Mouse (Mus musculus) kidney, postnatal 4 days (tissue): ENCODE data around the gene Msi2.

Experiments used
- DNase-seq, 2 experiments: peaks; one replicate each; pipeline ENCODE4 v3.0.0; 2021; ENCODE audit warnings: mixed read lengths in 2 of 2

The Msi2 gene

DNA sequence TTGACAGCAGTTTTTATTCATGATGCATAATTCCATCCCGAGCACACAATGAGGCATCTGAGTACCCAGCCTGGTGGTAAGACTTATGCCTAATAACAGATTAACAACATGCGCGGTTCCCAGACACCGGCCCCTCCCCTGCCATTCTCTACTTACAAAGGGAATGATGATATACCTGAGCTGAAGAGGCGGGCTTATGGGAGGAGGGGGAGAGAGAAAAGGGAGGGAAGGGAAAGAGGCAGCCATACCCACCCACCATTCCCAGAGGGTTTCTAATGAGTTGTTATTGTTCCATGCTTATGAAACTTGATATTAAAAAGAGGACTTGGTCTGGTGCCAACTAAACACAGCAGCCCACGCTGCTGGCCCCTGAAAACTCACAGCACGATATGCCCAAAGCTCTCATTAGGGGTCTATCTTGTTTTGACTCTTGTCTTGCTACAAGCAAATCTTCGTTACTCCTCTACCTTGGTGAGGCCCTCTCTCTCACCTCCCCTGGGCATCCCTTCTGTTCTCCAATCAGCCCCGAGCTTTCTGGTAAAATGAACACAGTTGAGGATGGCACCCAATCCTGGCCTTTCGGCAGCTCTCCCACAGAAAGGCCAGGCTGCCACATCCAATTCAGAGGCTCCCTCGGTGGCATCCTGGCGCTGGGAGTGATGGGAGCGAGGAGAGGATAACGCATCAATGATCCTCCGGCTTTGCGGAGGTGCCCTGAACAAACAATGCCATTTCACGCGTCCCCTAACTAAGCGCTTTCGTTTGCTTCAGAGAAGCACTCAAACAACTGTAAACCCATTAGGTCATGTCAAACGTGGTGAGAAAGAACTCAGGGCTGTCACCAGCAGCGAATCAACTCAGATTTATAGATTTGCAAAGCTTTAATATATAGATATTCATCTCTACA is 286.7 kb downstream of the Msi2 start:
- peak in 1 of 2 experiments; percentile 37 for DNase-seq

DNA sequence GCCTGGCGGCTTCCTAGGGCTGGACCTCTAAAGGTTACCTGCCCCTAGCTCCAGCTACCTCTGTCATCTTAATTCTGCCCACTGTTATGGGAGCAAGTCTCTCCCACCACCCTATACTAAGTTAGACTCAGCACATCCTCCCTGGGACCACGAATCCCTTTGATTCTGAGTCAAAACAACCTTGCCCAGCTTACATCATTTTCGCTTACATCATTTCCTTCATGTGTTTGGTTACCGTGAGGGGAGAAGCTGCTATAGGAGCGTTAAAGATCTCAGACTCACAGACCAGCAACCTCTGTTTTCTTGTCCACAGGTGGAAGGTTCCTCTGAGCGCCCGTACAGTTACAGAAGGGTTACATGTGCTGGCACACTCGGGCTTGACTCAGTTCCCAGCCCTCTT is 288.0 kb downstream of the Msi2 start:
- no peak for DNase-seq

DNA sequence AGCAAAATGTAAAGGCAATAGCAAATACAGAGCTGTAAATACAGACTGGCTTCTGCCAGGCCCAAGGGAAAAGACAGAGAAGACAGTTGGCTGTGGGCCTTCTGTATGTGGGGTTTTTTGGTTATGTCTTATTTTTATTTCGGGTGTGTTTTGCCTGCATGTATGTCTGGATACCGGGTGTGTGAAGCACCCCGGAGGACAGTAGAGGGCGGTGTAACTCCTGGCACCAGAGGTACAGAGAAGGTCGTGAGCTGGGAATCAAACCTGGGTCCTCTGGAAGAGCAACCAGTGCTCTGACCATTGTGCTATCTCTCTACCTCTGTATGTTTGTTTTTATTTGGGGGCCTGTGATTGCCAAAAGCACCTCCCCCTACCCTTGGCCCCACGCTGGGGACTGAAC is 288.6 kb downstream of the Msi2 start:
- no peak for DNase-seq

DNA sequence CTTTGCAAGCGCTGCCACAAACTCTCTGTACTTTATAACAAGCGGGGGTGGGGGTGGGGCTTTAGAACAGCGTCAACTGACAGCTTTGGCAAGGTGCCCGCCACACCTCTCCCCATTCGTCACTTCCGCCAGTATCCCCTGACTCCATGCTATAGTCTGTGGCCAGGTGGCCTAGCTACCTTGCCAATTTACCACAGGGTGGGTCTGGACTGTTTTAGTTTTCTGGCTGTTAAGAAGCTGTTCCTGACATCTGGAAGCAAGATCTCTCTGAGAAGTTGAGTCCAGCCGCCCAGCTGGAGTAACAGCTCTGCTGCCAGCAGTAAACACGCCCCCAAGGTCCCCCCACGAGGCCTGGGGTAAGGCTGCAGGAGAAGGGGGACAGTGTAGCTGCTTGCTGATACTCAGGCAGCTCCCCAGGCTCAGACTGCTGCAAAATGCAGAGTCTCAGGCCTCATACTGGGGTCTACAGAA is 292.6 kb downstream of the Msi2 start:
- peak; percentile 48 to 60 for DNase-seq

DNA sequence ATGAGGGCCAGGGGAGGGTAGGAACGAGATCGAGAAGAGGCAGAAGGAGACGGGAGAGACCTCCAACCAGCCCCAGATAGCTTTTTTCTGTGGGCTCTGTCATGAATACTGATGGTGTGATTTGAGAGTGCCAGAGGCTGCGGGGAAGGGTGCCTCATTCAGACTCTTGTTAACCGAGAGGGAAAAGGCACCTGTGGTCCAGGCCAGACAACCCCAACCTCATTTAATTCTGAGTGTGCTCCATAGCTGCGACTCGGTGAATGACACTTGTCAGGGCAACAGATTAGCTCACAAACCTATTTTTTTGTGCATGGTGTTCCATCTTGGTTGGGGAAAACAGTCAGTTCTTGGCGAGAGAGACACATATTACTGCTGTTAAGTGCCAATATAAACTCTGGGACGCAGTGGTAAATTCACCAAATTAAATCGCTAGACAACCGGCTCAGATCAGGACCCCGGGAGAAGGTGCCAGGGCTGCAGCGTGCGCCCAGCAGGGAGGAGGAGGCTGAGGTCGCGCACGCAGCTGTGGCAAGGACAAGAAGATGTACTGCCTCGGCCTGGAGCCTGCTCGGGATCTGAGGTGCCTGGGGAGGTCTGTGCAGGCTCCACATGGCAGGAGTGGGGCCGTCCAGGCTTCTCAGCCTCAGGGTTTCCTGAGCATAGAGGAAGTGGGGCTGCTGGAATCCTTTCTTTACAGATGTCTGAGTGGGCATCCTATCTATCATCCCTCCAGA is 294.1 kb downstream of the Msi2 start:
- DNase-seq: no peak

DNA sequence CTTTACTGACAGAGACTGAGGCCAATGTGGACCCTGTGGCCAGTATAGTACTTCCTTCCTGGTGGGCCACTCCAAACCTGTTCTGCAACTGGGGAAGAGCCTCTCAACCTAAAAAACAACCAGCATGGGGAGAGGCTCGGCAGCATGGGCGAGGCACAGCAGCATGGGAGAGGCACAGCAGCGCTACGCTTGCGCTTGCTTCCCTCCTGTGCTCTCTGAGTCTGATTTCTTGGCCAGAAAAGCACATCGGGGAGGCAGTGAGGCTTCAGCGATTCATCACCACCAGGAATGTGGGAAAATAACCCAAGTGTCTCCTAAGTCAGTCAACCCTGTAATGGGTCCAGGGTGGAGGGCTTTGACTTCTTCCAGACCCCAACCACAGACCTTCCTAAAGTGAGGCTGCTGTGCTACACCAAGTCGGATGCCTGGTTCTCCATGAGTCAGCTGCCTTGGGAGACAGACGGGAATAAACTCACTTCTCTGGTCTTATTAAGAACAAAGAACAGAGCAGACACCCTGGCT is 297.2 kb downstream of the Msi2 start:
- no peak for DNase-seq

DNA sequence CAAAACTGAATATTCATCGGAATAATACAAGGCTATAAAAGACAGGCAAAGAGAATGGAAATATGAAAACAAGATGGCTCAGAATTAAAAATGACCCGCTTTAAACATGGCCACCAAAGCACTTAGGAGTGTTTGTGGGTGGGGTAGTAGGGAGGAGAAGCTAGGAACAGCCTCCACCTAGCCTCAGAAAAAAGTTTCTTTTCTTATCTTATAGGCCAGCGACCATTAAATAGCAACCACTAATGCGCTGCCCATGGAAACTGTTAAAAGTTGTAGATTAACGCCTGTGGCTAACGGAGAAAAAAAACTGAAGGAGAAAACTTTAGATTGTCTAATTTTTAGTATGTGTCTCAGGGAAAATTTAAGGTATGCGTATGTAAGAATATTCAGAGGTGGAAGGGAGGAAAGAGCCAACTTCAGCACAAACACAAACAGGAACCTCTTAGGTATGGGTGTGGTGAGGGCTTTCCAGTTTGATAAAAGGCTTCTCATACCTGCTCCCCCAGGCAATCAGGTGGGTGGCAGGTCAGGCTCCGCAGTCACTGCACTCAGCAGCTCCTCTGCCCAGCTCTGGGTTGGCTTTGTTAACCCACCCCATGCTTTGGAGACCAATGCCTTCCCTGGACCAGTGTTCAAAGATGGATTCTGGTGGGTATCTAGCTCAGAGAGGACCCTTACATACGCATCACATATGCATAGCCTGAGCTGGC is 298.5 kb downstream of the Msi2 start:
- DNase-seq: no peak

DNA sequence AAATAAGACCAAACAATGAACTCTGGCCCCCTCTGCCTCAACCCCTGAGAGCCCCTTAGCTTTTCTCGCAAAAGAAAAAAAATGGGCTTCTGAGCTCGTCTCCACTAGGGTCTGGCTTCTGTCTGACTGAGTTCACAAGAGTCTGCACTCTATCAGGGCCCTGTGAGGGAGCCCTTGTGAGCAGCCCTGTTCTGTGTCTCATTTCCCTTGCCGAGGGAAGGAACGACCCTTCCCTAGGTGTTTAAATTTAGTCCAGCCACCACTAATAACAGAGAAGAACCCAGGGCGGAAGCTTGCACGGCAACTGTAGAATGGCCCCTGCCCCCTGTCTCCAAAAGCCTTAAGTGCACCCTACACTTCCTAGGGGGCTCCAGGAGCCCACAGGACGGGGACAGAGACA is 299.2 kb downstream of the Msi2 start:
- no peak for DNase-seq

DNA sequence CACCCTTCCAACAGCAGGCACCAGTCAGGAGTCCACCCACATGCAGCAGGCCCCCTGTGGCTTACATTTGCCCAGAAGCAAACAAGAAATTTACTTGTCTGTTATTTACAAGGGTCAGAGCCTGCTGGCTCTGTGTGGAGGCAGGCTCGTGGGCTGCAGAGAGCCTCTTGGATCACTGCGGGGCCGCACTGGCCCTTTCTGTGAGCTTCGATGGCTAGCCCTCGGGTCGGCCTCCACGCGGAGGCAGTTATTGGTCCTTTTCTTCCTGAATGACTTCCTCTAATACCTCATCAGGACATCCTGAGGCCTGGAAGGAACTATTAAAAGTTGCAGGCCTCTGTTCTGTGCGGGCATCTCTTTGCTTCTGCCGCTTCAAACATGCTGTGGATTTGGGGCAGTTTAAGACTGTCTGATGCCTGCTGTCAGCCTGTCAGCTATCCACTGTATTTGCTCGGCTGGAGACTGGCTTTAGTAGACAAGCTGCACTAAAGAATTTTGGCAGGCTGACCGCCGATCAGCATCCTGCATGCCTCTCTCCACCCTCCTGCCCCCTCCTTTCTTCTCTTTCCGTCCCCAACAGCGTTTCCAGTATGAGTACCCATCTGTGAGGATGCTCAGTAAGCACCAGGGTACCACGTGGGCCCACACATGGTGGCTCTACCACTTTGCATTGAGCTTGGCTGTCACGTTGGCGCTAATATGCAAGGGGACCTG is 304.0 kb downstream of the Msi2 start:
- peak in 1 of 2 experiments; percentile 38 for DNase-seq

DNA sequence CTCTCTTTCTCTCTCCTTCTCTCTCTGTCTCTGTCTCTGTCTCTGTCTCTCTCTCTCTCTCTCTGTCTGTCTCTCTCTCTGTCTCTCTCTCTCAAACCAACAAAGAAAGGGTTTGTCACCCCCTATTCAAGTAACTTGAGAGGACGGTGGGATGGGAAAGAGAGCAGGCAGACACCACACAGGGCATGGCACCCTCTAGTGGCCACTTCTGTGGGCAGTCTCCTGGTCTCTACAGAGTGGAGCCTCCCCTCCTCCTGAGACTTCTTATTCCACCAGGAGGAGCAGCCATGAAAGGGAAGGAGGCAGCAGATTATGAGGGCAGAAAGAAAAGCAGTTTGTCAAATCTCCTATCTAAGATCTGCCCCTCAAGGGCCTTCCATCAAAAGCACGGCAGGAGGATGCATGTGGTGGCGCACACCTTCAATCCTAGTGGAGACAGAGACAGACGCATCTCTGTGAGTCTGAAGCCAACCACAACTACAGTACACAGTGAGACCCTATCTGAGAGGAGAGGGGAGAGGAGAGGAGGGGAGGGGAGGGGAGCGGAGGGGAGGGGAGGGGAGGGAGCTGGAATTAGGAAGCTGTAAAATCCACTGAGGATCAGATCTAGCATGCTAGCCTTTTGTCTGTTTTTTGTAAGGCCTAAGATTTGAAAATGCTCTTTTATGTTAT is 305.8 kb downstream of the Msi2 start:
- DNase-seq: peak; percentile 89 to 91

DNA sequence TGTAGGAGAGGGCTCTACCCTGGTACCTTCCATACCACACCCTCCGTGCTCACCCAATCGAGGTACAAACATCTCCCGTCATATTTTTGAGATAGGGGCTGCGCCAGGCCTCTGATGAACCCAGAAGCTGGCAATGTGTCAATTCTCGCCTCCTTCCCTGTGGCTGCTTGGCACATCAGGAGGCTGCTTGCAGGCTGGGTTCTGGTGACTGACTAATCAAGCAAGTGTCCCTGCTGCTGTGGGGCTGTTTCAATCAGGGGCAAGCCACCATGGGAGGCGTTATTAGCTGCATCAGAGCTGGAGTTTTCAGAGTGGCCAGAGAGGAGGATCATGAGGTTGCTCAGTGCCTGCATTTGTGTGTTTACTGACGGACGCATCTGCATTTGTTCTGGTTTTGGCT is 310.0 kb downstream of the Msi2 start:
- no peak for DNase-seq

DNA sequence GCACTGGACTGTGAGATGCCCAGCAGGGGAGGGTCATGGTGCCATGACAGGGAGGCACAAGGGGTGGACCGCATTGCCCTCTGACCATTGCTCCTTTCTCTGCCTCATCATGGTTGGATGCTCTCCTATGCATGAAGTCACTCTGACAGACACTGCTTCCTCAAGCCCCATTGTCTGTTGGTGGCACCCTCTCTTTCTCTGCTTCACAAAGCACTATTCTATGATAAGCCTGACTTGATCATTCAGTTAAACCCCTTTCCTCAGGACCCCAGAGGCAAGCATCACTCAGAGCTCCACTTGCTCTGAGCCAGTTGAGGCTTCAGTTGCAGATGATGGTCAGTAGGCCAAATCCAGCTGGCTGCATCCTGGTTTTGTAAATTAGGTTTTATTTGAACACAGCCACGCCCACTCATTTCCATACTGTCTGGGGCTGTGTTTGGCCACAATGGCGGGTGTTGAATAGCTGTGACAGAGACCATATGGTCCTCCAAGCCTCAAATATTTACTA is 311.9 kb downstream of the Msi2 start:
- DNase-seq: peak in 1 of 2 experiments; percentile 34

DNA sequence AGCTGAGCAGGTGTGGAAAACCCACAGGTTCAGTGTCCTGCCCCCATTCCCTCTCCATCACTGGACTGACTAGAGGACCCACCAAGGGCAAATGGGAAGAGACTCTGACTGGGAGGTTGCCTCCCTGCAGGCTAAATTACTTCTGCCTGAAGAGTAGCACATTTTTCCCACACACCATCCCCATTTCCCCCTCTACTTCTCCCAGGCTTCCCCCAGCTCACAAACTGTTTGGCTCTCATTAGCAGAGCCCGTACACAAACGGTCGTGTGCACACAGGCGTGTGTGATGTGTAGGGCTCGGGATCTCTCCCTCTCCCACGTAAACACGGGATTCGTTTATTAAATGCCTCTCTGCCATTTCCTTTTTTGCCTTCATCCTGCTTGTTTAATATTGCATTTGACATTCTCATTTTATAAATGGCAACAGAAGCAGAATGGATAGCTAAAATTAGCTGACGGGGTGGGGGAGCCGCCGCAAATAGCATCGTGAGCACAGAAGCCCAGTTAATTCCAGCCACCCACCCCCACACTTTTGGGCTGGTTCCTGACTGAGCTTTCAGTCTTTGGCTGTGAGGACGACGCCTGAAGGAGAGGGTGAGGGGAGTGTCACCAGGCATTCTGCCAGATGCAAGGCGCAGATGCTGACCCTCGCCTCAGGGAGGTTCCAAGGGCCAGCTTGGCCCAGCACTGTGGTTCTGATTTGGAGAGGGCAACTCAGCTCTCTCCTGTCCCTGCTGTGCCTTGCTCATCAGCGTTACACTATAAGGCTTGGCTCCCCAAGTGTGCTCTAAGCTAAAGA is 313.3 kb downstream of the Msi2 start:
- DNase-seq: peak; percentile 60 to 69

DNA sequence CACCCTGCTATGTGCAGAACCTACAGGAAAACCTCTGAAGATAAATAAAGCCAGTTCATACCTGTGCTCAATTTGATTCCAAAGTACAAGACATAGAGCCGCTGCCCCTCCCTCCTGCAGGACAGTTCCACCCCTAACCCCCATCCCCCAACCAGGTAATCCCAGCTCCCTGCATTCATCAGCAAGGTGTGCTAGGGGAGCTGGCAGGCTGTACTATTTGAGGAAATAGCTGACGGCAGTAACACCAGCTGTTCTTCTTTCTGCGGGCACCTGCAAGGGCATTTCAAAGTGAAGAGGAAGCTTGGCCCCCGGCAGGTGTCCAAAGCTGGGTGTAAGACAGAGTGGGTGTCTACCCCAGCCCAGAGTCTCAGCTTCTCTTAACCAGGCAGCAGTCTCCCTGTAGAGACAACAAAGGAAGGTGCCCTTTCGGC is 314.1 kb downstream of the Msi2 start:
- no peak for DNase-seq

DNA sequence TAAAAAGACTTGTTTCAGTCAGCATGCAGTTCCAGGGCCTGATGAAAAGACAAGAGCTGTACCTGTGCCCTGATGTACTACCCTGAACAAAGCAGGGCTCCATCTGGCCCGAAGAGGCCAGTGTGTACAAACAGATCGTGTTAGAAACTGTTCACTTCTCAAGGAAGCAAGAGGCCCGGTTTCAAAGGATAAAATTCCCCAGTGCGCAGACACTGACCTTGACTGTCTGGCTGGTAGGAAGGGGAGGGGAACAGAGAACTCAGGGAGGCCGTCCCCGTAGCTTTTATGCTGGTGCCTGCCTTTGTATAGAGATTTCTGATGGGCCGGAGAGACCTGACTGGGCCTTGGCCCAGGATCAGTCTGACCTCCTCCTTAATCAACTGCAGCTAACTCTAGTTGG is 316.0 kb downstream of the Msi2 start:
- no peak for DNase-seq

DNA sequence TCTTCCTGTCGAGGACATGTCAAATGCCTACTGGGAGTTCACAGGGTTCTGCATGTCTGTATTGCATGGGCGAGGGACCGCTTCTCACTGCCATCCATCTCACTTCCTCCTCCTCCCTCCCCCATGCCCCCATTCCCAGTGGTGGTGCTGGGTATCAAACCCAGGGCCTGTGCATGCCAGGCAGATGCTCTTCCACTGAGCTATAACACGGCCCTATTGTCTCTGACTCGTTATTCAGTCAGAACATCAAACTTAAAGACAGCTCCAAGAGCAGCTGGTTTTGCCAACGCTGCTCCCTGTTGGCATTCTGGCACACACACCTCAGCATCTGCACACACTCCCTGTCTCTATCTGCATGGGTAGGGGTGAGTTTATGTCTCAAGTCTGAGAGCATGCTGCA is 317.0 kb downstream of the Msi2 start:
- no peak for DNase-seq

DNA sequence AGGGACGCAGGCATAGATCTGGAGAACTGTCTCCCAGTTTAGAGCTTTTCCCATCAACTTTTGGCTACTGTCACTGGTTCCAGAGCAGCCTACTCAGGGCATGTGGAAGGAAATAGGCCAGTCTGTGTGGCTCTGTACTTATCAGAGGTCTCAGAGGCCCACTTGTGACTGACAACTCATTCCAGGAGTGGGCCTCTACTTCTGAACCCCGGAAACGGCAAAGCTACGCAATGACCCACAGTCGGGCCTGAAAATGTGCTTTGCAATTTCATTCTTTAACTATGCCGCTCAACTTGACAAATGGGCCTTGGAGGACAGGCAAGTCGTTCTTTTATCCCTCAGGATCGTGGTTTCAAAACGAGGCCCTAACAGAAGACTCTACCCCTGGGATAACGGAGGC is 317.4 kb downstream of the Msi2 start:
- DNase-seq: no peak

DNA sequence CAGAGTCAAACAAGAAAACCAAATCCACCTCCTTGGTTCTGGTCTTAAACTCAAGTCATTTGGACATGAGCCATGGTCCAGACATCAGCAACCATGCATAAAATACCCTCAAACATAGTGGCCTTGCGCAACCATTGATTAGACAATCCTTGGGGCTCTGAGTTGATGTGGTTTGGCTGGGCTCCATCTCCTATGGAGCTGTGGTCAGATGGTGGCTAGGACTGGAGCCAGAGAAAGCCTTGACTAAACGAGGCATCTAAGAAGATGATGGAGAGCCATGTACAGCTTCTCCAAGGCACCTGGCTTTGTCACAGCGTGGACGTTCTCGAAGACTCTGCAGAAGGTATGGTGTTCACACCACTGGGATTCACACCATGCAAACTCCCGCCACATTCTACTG is 318.1 kb downstream of the Msi2 start:
- DNase-seq: no peak

DNA sequence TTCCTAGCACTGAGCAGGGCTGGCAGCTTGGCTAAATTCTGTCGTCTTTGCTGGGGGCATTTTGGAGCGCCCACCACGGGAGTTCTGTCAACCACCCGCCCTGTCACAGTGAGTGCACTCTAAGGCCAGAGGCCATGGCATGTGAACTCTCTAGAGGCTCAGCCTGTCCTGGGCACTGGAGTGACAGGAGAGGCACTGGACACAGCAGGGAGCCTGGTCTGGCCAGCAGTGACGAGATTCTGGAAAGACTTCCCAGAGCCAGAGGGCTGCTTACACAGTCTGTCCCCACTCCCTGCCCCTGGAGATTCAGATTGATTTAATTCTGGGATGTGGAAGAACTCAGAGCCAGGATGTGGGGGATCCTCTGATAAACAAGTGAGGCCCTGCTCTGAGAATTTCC is 318.9 kb downstream of the Msi2 start:
- peak in 1 of 2 experiments; percentile 34 for DNase-seq

DNA sequence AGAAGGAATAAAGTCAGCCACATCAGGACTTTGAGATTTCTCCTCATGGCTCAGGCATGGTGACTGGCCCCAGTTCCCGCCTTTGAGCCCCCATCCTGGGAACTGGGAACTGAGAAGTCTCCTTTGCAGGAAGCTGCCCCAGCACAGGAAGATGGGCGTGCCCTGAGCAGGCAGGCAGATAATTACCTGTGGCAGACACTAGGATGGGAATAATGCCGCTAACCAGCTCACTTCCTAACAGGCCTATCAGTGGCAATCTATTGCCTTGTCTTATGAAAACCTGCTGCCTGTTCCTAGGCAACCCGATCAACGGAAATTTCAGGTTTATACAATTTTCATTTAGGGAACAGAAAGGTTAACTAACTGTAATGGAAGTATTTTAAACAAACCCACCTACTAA is 319.3 kb downstream of the Msi2 start:
- DNase-seq: no peak
